Mouse (Mus musculus) E14TG2a.4 (cell line): ENCODE measurements around the gene Kng2.
"Not testable (repeated sequence)": the region's sequence is repeated elsewhere in the genome, so short reads cannot be mapped to it uniquely, and the experiment has no call there.

ENCODE experiments used
- H3K27me3 ChIP-seq: 2 replicates; pipeline ENCODE4 v1.6.1; 2014; ENCODE audit warnings: low read length, control low read depth; ENCODE audit not compliant: insufficient read depth
- H3K36me3 ChIP-seq: 2 replicates; pipeline ENCODE4 v1.6.1; 2014; ENCODE audit warnings: low read length, control low read depth; ENCODE audit not compliant: insufficient read depth
- H3K4me1 ChIP-seq: replicated peaks from 2 replicates; pipeline ENCODE4 v1.6.1; 2014; ENCODE audit warnings: low read depth, low read length, control low read depth
- H3K4me3 ChIP-seq: replicated peaks from 2 replicates; pipeline ENCODE4 v1.5.1; 2014; ENCODE audit warnings: mild to moderate bottlenecking, low read length
- H3K9me3 ChIP-seq: 2 replicates; pipeline ENCODE4 v1.6.1; 2014; ENCODE audit warnings: low read length, control low read depth
- CTCF ChIP-seq: conservative IDR thresholded peaks from 2 replicates; pipeline ENCODE4 v1.5.1; 2014; ENCODE audit warnings: low read length
- NANOG ChIP-seq: IDR thresholded peaks from 2 replicates; pipeline ENCODE4 v1.6.1; 2014; ENCODE audit warnings: borderline replicate concordance, low read length, mixed read lengths
- POU5F1 ChIP-seq: IDR thresholded peaks from 2 replicates; pipeline ENCODE4 v1.6.1; 2014; ENCODE audit warnings: low read length, borderline replicate concordance

The Kng2 gene

GRCm38 (mm10) chr16:22947371-22947770, 81.9 kb downstream of the Kng2 start:
- H3K4me3 ChIP-seq, result no peak overlapping the region
- no peaks in the 10 kb centered on the region for H3K27me3 ChIP-seq
- TF ChIP-seq POU5F1, result no peak
- no peak for TF ChIP-seq NANOG
- H3K36me3 ChIP-seq, result peaks cover 5% of the 10 kb centered on the region; the same call in 1 of the 2 replicates
- peaks cover 25% of the 10 kb centered on the region for H3K9me3 ChIP-seq
- H3K4me1 ChIP-seq, result no peaks in the 10 kb centered on the region

GRCm38 (mm10) chr16:22941825-22942476, 87.3 kb downstream of the Kng2 start:
- H3K27me3 ChIP-seq, H3K36me3 ChIP-seq, H3K4me3 ChIP-seq, H3K4me1 ChIP-seq: not testable (repeated sequence)
- peaks cover 45% of the 10 kb centered on the region for H3K9me3 ChIP-seq

GRCm38 (mm10) chr16:22939120-22939695, 90.1 kb downstream of the Kng2 start:
- Histone ChIP-seq H3K4me3 (no peak overlapping the region), H3K4me1 (no peaks in the 10 kb centered on the region), H3K9me3 (peaks cover 36% of the 10 kb centered on the region), H3K27me3 (no peaks in the 10 kb centered on the region), H3K36me3 (peaks cover 5% of the 10 kb centered on the region; the same call in 1 of the 2 replicates)
- TF ChIP-seq CTCF, result no peak
- no peak for TF ChIP-seq NANOG
- TF ChIP-seq POU5F1, result no peak

- H3K27me3 ChIP-seq, result no peaks in the 10 kb centered on the region
- H3K4me1 ChIP-seq, result no peaks in the 10 kb centered on the region
- peaks cover 31% of the 10 kb centered on the region for H3K9me3 ChIP-seq
- peaks cover 5% of the 10 kb centered on the region; the same call in 1 of the 2 replicates for H3K36me3 ChIP-seq
- H3K4me3 ChIP-seq, result no peak overlapping the region
- TF ChIP-seq NANOG, result no peak
- no peak for TF ChIP-seq POU5F1
- no peak for TF ChIP-seq CTCF
Measured at GRCm38 (mm10) chr16:22938541-22938940, 90.7 kb downstream of the Kng2 start.

- Histone ChIP-seq H3K4me1 (no peaks in the 10 kb centered on the region), H3K9me3 (peaks cover 22% of the 10 kb centered on the region), H3K36me3 (no peaks in the 10 kb centered on the region), H3K27me3 (no peaks in the 10 kb centered on the region), H3K4me3 (no peak overlapping the region)
- TF ChIP-seq POU5F1, result no peak
Measured at GRCm38 (mm10) chr16:22937631-22938030, 91.7 kb downstream of the Kng2 start.
